8 mouse cellular contexts compared by ENCODE assay signal in genomic region chr10:63244746-63245145, GRCm38 (mm10). TPM values are rescaled to one million over a fixed set of nuclear protein-coding genes. Genes with fewer than 3 reads are reported as not detected.
A peak's percentile ranks its signal among the peaks of the same experiment; 100 is the strongest.
DNase-seq lines count a peak whose midpoint lies in the region; ATAC-seq and TF ChIP-seq lines count a peak whose summit lies in the region.

No protein-coding gene starts in this region.

- no peak for ATAC-seq in embryonic facial prominence, embryonic 15.5 days (ENCODE audit: insufficient number of reproducible peaks, low FRiP score, low TSS enrichment, low read depth)
- ATAC-seq in hindbrain, postnatal 0 days: no peak
- no peak for ATAC-seq in liver, embryonic 15.5 days (ENCODE audit: insufficient read depth)
- ATAC-seq in neural tube, embryonic 13.5 days (ENCODE audit: low read depth): no peak

- DNase-seq in CH12.LX (ENCODE audit: extremely low read depth) (peak; percentile 74), MEL-GATA-1-ER (ENCODE audit: extremely low read depth, low read depth) (peak; percentile 54)
- DNase-seq in hindbrain, postnatal 0 days (ENCODE audit: low spot score): peak; percentile 60
- DNase-seq in gastrocnemius, postnatal 4 days (ENCODE audit: low spot score in 2 of 2): no peak
- DNase-seq in layer of hippocampus, adult 8-10 months (ENCODE audit: low spot score in 2 of 2): no peak

- peak overlapping the region; percentile 57; the same call in 1 of the 2 replicates for H3K4me2 ChIP-seq in CH12.LX (ENCODE audit: insufficient read depth, low read depth, poor library complexity, severe bottlenecking)
- peak overlapping the region; percentile 50 for H3K4me2 ChIP-seq in embryonic facial prominence, embryonic 15.5 days (replicated peaks)
- peak overlapping the region; percentile 84 for H3K4me2 ChIP-seq in hindbrain, postnatal 0 days (ENCODE audit: low read depth, low read length)
- H3K4me2 ChIP-seq in liver, embryonic 15.5 days: peak overlapping the region; percentile 69
- H3K4me2 ChIP-seq in neural tube, embryonic 13.5 days: peak overlapping the region; percentile 84

- H3K27ac ChIP-seq in CH12.LX (ENCODE audit: insufficient read depth, low read depth): no peak overlapping the region
- H3K27ac ChIP-seq in embryonic facial prominence, embryonic 15.5 days (replicated peaks): peak overlapping the region; percentile 98; the same call in 1 of the 2 replicates
- H3K27ac ChIP-seq in hindbrain, postnatal 0 days: 0 out of 2 replicates have a peak overlapping the region, but pooled peaks have one; percentile 87
- peak overlapping the region; percentile 99 for H3K27ac ChIP-seq in liver, embryonic 15.5 days (replicated peaks)
- no peak overlapping the region for H3K27ac ChIP-seq in neural tube, embryonic 13.5 days (replicated peaks)

- peaks cover 10 to 50% of the 10 kb centered on the region in 2 experiments for H3K4me1 ChIP-seq in CH12.LX (ENCODE audit: control insufficient read depth in 1 of 2, insufficient read depth in 2 of 2)
- peaks cover 8% of the 10 kb centered on the region for H3K4me1 ChIP-seq in embryonic facial prominence, embryonic 15.5 days
- H3K4me1 ChIP-seq in hindbrain, postnatal 0 days (ENCODE audit: insufficient read depth, low read length): peaks cover 5% of the 10 kb centered on the region
- H3K4me1 ChIP-seq in liver, embryonic 15.5 days (replicated peaks): peaks cover 28% of the 10 kb centered on the region
- peaks cover 35% of the 10 kb centered on the region for H3K4me1 ChIP-seq in neural tube, embryonic 13.5 days (replicated peaks)

- H3K36me3 ChIP-seq in CH12.LX (replicated peaks in 1 of 2; ENCODE audit: control insufficient read depth in 1 of 2, insufficient read depth in 1 of 2, low read length in 1 of 2): peaks cover under 1 to 17% of the 10 kb centered on the region in 2 experiments
- H3K36me3 ChIP-seq in embryonic facial prominence, embryonic 15.5 days: 0 out of 2 replicates have a peak, but pooled peaks cover under 1% of the 10 kb centered on the region
- H3K36me3 ChIP-seq in hindbrain, postnatal 0 days (ENCODE audit: insufficient read depth, low read length): no peaks in the 10 kb centered on the region
- H3K36me3 ChIP-seq in liver, embryonic 15.5 days (replicated peaks): peaks cover 21% of the 10 kb centered on the region
- peaks cover 1% of the 10 kb centered on the region; the same call in 1 of the 2 replicates for H3K36me3 ChIP-seq in neural tube, embryonic 13.5 days

- WGBS in embryonic facial prominence, embryonic 15.5 days: 11% methylated on average over 5 of the region's 5 CpGs
- 14% methylated on average over 5 of the region's 5 CpGs for WGBS in hindbrain, postnatal 0 days
- 13% methylated on average over 5 of the region's 5 CpGs for WGBS in liver, embryonic 15.5 days (ENCODE audit: insufficient replicate concordance)
- WGBS in neural tube, embryonic 13.5 days: 14% methylated on average over 5 of the region's 5 CpGs

- peak; percentile 26 to 65; a peak in 3 of 4 replicates for TF ChIP-seq CTCF in CH12.LX (conservative IDR thresholded peaks at IDR 0.05 in 1 of 2, IDR thresholded peaks at IDR 0.05 in 1 of 2; ENCODE audit: low read depth in 2 of 2, low read length in 2 of 2)
- TF ChIP-seq CTCF in hindbrain, postnatal 0 days (IDR thresholded peaks at IDR 0.05; ENCODE audit: low read depth): peak; percentile 52

- no peak; the same call in 1 of the 2 replicates for TF ChIP-seq EP300 in CH12.LX (IDR thresholded peaks at IDR 0.05; ENCODE audit: low read length)

- in situ Hi-C loops in CH12.LX (cut with MboI; ENCODE audit: low pct_ligation_motif_present, low pct_unique_long_range_greater_than_20kb, low sequenced_read_pairs): no loop called here

- peaks cover 44% of the 10 kb centered on the region for H3K79me2 ChIP-seq in CH12.LX (replicated peaks; ENCODE audit: control insufficient read depth, extremely low read depth, insufficient read depth, poor library complexity, severe bottlenecking)

- dilution Hi-C loops in CH12.LX (cut with MboI; ENCODE audit: extremely low pct_ligation_motif_present, extremely low pct_unique_long_range_greater_than_20kb, low sequenced_read_pairs): no loop called here

- peak; percentile 18 for TF ChIP-seq RAD21 in CH12.LX (IDR thresholded peaks at IDR 0.05; ENCODE audit: low read depth, low read length)

- H3K4me3 ChIP-seq in CH12.LX (replicated peaks in 1 of 3; ENCODE audit: low read depth in 2 of 3, low read length in 2 of 3, poor library complexity in 1 of 3): peak overlapping the region; percentile 84 to 99 (median 93)
- H3K4me3 ChIP-seq in embryonic facial prominence, embryonic 15.5 days (replicated peaks): peak overlapping the region; percentile 75
- H3K4me3 ChIP-seq in hindbrain, postnatal 0 days (ENCODE audit: low read length): peak overlapping the region; percentile 92
- H3K4me3 ChIP-seq in liver, embryonic 15.5 days (replicated peaks): peak overlapping the region; percentile 82
- H3K4me3 ChIP-seq in neural tube, embryonic 13.5 days: peak overlapping the region; percentile 97

- no peak for TF ChIP-seq POLR2A in CH12.LX (IDR thresholded peaks at IDR 0.05; ENCODE audit: low read depth, low read length)

- H3K27me3 ChIP-seq in CH12.LX (replicated peaks): no peaks in the 10 kb centered on the region
- no peaks in the 10 kb centered on the region for H3K27me3 ChIP-seq in embryonic facial prominence, embryonic 15.5 days
- no peaks in the 10 kb centered on the region for H3K27me3 ChIP-seq in hindbrain, postnatal 0 days (ENCODE audit: insufficient read depth, low read length)
- H3K27me3 ChIP-seq in liver, embryonic 15.5 days: 0 out of 2 replicates have a peak, but pooled peaks cover 2% of the 10 kb centered on the region
- H3K27me3 ChIP-seq in neural tube, embryonic 13.5 days: no peaks in the 10 kb centered on the region

- H3K9me3 ChIP-seq in CH12.LX (replicated peaks; ENCODE audit: low read length): no peaks in the 10 kb centered on the region
- no peaks in the 10 kb centered on the region for H3K9me3 ChIP-seq in embryonic facial prominence, embryonic 15.5 days (replicated peaks)
- no peaks in the 10 kb centered on the region for H3K9me3 ChIP-seq in hindbrain, postnatal 0 days (ENCODE audit: low read length)
- H3K9me3 ChIP-seq in liver, embryonic 15.5 days (replicated peaks): no peaks in the 10 kb centered on the region
- no peaks in the 10 kb centered on the region for H3K9me3 ChIP-seq in neural tube, embryonic 13.5 days

- H3K9ac ChIP-seq in CH12.LX (ENCODE audit: insufficient read depth, low read depth): peak overlapping the region; percentile 88
- no peak overlapping the region for H3K9ac ChIP-seq in embryonic facial prominence, embryonic 15.5 days
- peak overlapping the region; percentile 85 for H3K9ac ChIP-seq in hindbrain, postnatal 0 days (replicated peaks; ENCODE audit: low read length)
- H3K9ac ChIP-seq in liver, embryonic 15.5 days: peak overlapping the region; percentile 95
- peak overlapping the region; percentile 94 for H3K9ac ChIP-seq in neural tube, embryonic 13.5 days

TF ChIP-seq in CH12.LX, 34 proteins besides CTCF, POLR2A, EP300 and RAD21 (continues in another document):
- TF ChIP-seq TBP (conservative IDR thresholded peaks at IDR 0.05; ENCODE audit: low read depth, low read length) (no peak), E2F4 (IDR thresholded peaks at IDR 0.05; ENCODE audit: insufficient replicate concordance, low read depth, low read length) (no peak), CHD2 (IDR thresholded peaks at IDR 0.05; ENCODE audit: low read length) (no peak), MYC (IDR thresholded peaks at IDR 0.05; ENCODE audit: low read depth, low read length) (peak; percentile 94), NELFE (IDR thresholded peaks at IDR 0.05; ENCODE audit: low read depth, low read length) (no peak), MAZ (IDR thresholded peaks at IDR 0.05; ENCODE audit: low read depth, low read length) (no peak), ZNF384 (IDR thresholded peaks at IDR 0.05; ENCODE audit: low read depth, low read length) (peak; percentile 84), UBTF (IDR thresholded peaks at IDR 0.05; ENCODE audit: low read depth, low read length) (no peak), CHD1 (IDR thresholded peaks at IDR 0.05; ENCODE audit: low read depth, low read length) (peak; percentile 72; the same call in 1 of the 2 replicates), GABPA (IDR thresholded peaks at IDR 0.05; ENCODE audit: insufficient replicate concordance, low read depth, low read length) (no peak), ETS1 (conservative IDR thresholded peaks at IDR 0.05; ENCODE audit: low read depth, low read length) (no peak), PAX5 (IDR thresholded peaks at IDR 0.05; ENCODE audit: low read length) (no peak), TCF12 (IDR thresholded peaks at IDR 0.05; ENCODE audit: low read depth, low read length) (no peak), HCFC1 (IDR thresholded peaks at IDR 0.05; ENCODE audit: low read depth, low read length) (no peak; the same call in 1 of the 2 replicates), JUN (IDR thresholded peaks at IDR 0.05; ENCODE audit: insufficient read depth, low read depth, low read length) (no peak), ZMIZ1 (IDR thresholded peaks at IDR 0.05; ENCODE audit: low read depth, low read length) (no peak)

RNA-seq across cellular contexts. Expression of gene Herc4, which starts 1.1 kb away (rescaled TPM):
- total RNA-seq in CH12.LX (2012; rRNA removed): 36.6 TPM in 2 replicates
- 96.1 and 101 TPM in 2 replicates for total RNA-seq in CH12.LX (2014; rRNA removed)
- polyA plus RNA-seq in CH12.LX (2012; ENCODE audit: insufficient read length, low read depth): 56.2 and 68.1 TPM in 2 replicates
- 34.3 and 36.0 TPM in 2 replicates for polyA plus RNA-seq in embryonic facial prominence, embryonic 15.5 days (2015; fragmentation: Nextera tagmentation; extraction: Ambion mirVana)
- 30.0 and 52.7 TPM in 2 replicates for total RNA-seq in hindbrain, postnatal 0 days (2014; rRNA removed)
- polyA plus RNA-seq in hindbrain, postnatal 0 days (2015; fragmentation: Nextera tagmentation; extraction: Ambion mirVana): 16.6 and 18.0 TPM in 2 replicates
- polyA plus RNA-seq in liver, embryonic 15.5 days (2015; fragmentation: Nextera tagmentation; extraction: Ambion mirVana): 26.8 and 31.3 TPM in 2 replicates
- polyA plus RNA-seq in neural tube, embryonic 13.5 days (2015; fragmentation: Nextera tagmentation; extraction: Ambion mirVana): 25.4 and 29.7 TPM in 2 replicates
- total RNA-seq in gastrocnemius, postnatal 4 days (2021): 10 to 100 TPM; 29.2 to 33.2 TPM
- total RNA-seq in layer of hippocampus, adult 8-10 months (2022): 10 to 100 TPM; 39.5 to 49.5 (median 40.2) TPM

RNA-seq across cellular contexts. Expression of gene Mypn, which starts 41.0 kb away (rescaled TPM):
- total RNA-seq in CH12.LX (2012; rRNA removed) (0.08 and 0.17 TPM in 2 replicates), CH12.LX (2014; rRNA removed) (0.39 and 0.47 TPM in 2 replicates)
- polyA plus RNA-seq in CH12.LX (2012; ENCODE audit: insufficient read length, low read depth): 0.46 and 0.81 TPM in 2 replicates
- 4.1 and 4.4 TPM in 2 replicates for polyA plus RNA-seq in embryonic facial prominence, embryonic 15.5 days (2015; fragmentation: Nextera tagmentation; extraction: Ambion mirVana)
- 0.16 and 3.0 TPM in 2 replicates for total RNA-seq in hindbrain, postnatal 0 days (2014; rRNA removed)
- polyA plus RNA-seq in hindbrain, postnatal 0 days (2015; fragmentation: Nextera tagmentation; extraction: Ambion mirVana): 0.71 and 0.79 TPM in 2 replicates
- 0.21 and 0.30 TPM in 2 replicates for polyA plus RNA-seq in liver, embryonic 15.5 days (2015; fragmentation: Nextera tagmentation; extraction: Ambion mirVana)
- polyA plus RNA-seq in neural tube, embryonic 13.5 days (2015; fragmentation: Nextera tagmentation; extraction: Ambion mirVana): 0.40 and 0.68 TPM in 2 replicates
- total RNA-seq in gastrocnemius, postnatal 4 days (2021): 100 to 1,000 TPM; 208 to 218 TPM
- total RNA-seq in layer of hippocampus, adult 8-10 months (2022): 1 to 10 TPM; 1.7 to 2.2 (median 2.0) TPM

Comparison
In these comparisons a context has a peak if more than half of its experiments do, and no peak if none do; other contexts are left out.
1. DNase-seq: peak in CH12.LX (single experiment), MEL-GATA-1-ER (single experiment) and hindbrain, postnatal 0 days (single experiment); none in gastrocnemius, postnatal 4 days (0 of 2) and layer of hippocampus, adult 8-10 months (0 of 2).
2. H3K27ac ChIP-seq: peak in embryonic facial prominence, embryonic 15.5 days (single experiment), hindbrain, postnatal 0 days (single experiment) and liver, embryonic 15.5 days (single experiment); none in CH12.LX (single experiment) and neural tube, embryonic 13.5 days (single experiment).
3. Peak in every context shown above with its lines, with median percentiles within 50 percentile points of each other: H3K4me2 ChIP-seq and H3K4me3 ChIP-seq.